Mouse (Mus musculus) thymus, adult 2 months (tissue): ENCODE measurements around the gene Trim15.

Experiments
- CTCF ChIP-seq: fragments of 200-500 bp; IDR thresholded peaks from 2 replicates; pipeline ENCODE4 v1.5.1; 2012; ENCODE audit warnings: mild to moderate bottlenecking, control low read depth, low read length, moderate library complexity, borderline replicate concordance; ENCODE audit not compliant: control insufficient read depth, poor library complexity, insufficient read depth; ENCODE audit errors: extremely low read depth
- POLR2A ChIP-seq: fragments of 200-500 bp; IDR thresholded peaks from 2 replicates; pipeline ENCODE4 v1.6.1; 2012; ENCODE audit warnings: mild to moderate bottlenecking, low read length, control low read depth, moderate library complexity; ENCODE audit not compliant: control insufficient read depth, poor library complexity, insufficient read depth; ENCODE audit errors: extremely low read depth

DNA sequence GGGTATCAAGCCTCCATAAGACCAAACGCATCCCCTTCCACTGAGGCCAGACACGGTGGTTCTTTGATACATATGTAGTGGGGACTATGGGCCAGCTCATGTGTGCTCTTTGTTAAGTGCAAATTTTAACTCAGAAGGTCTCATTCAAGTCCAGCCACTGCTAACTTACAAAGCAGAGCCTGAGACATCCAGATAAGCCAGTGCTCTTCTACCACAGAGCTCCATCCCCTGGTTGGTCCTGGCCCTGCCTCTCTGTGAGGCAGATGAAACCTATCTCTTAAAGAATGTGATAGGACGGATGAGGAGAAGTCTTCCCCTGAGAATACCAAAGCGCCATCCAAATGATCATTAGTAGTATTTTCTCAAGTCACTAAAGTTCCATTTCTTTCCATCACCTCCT is 32.4 kb upstream of the Trim15 start:
- TF ChIP-seq CTCF (no peak), POLR2A (no peak)
